Mouse (Mus musculus) common myeloid progenitor, adult 5-6 weeks (primary cell): Measurements from ENCODE around the gene Lpar1. TPM values are rescaled to one million over a fixed set of nuclear protein-coding genes. Genes with fewer than 3 reads are reported as not detected.

Source experiments
- ATAC-seq: replicated peaks from 2 replicates; pipeline ENCODE4 v1.8.0; 2016; ENCODE audit warnings: low read depth, mild to moderate bottlenecking, moderate TSS enrichment, inconsistent platforms; ENCODE audit not compliant: poor library complexity, severe bottlenecking
- total RNA-seq: library from RNA; stranded (forward); fragments of 200-1000, 187-1606 nt; gene quantifications from 2 replicates; pipeline ENCODE4 v1.2.3, GENCODE M21; 2017

The Lpar1 gene
- total RNA-seq, 1 experiment from 2014 or later: 0.50 TPM

GRCm38 (mm10) chr4:58464390-58465164 lies 89.1 kb downstream of the Lpar1 start:
- no peak for ATAC-seq

- ATAC-seq: peak; percentile 74
Observed at GRCm38 (mm10) chr4:58462990-58463389, 90.7 kb downstream of the Lpar1 start.

GRCm38 (mm10) chr4:58462586-58462985 lies 91.1 kb downstream of the Lpar1 start:
- no peak for ATAC-seq

- ATAC-seq: no peak
Observed at GRCm38 (mm10) chr4:58453334-58453733, 100.4 kb downstream of the Lpar1 start.

GRCm38 (mm10) chr4:58448825-58449224 lies 104.9 kb downstream of the Lpar1 start:
- ATAC-seq: no peak

DNA sequence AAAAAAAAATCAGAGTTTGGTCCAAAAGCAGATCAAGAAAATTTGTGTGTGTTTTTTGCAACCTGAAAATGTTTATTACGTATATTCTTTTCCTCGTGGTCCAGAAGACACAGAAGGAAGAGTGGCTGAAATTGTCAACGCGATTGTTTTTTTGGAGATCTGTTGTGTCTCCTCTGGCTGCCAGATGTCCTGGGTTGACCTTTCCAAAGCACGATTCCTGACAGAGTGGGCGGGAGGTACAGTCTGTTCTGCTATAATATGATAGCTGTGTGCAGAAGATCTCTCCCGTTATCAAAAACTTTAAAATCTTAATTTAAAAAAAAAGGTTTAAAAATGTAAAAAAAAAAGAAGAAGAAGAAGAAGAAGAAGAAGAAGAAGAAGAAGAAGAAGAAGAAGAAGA lies 105.9 kb downstream of the Lpar1 start:
- ATAC-seq: no peak

- no peak for ATAC-seq
Observed at GRCm38 (mm10) chr4:58445846-58446245, 107.9 kb downstream of the Lpar1 start.

- no peak for ATAC-seq
Observed at GRCm38 (mm10) chr4:58442338-58442737, 111.4 kb downstream of the Lpar1 start.

GRCm38 (mm10) chr4:58438654-58439053 lies 115.0 kb downstream of the Lpar1 start:
- ATAC-seq: no peak

- no peak for ATAC-seq
Observed at GRCm38 (mm10) chr4:58437271-58437670, 116.4 kb downstream of the Lpar1 start.

- peak; percentile 96 for ATAC-seq
Observed at GRCm38 (mm10) chr4:58423276-58423930, 130.3 kb downstream of the Lpar1 start.

- ATAC-seq: peak; percentile 49; the same call in 1 of the 2 replicates
Observed at GRCm38 (mm10) chr4:58419225-58419624, 134.5 kb downstream of the Lpar1 start.

- no peak for ATAC-seq
Observed at GRCm38 (mm10) chr4:58417319-58417718, 136.4 kb downstream of the Lpar1 start.

GRCm38 (mm10) chr4:58415537-58415936 lies 138.2 kb downstream of the Lpar1 start:
- no peak for ATAC-seq

DNA sequence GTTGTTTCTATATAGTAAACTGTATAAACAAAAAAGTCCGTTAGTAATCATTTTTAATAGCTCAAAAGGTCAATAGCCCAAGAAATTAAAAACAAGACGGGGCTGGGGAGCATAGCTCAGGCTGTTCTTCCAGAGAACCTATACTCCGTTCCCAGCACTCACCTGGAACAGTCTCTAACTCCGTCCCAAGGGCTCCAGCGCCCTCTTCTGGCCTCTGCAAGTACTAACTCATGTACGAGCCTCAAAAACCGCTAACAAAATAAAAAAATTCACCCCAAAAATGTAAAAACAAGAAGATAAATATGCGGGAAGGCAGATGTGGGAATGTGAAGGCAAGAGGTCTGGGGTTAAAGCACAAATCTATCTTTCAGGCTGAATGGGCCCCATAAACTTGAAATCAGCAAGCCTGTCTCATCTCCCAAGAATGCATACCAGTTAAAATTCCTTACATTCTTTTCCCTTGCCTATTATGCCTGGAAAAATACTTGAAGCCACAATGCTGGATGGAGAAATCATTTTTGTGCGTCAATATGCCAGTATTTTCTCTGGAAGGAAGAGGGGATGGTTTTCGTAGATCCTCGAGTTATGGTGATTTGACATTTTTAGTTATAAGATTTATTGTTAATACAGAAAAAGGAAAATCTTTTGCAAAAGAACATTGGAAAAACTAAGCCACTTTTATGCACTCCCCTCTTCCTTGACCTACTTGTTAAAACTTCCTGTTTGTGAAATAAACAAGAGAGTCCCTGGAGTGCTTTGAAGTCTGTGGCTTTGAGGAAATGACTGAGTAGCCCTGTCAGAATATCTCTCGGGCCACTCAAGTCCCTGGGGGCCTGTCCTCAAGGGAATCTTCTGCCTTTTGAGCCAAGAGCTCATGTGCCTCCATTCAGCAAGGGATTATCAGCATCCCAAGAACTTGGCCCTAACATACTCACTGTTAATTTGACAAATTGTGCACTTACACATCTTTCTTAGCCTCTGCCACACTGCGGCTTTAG lies 140.2 kb downstream of the Lpar1 start:
- no peak for ATAC-seq

DNA sequence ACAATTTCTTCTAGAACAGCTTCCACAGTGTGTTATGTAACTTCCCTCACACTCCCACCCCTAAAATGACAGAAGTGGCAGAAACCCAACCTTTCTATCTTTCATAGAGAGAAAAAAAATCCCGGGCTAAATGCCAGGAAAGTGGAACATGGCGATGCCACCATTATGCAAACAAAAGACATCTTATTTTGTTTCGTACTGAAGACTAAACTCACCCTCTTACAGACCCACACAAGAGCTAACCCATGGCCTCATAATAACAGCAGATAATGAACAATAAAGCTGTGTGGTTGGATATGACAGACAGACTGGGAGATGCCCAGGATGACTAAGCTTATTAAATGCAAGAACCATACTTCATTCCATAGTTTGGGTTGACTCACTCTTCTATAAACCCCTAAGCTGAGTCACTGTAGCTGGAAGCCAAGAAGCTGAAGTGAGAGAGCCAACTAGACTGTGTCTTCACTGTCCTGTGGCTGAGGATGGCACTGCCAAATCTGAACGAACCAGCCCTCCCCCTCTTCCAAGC lies 151.7 kb downstream of the Lpar1 start:
- ATAC-seq: peak; percentile 80

GRCm38 (mm10) chr4:58400861-58401341 lies 152.8 kb downstream of the Lpar1 start:
- ATAC-seq: no peak
